Mouse (Mus musculus) midbrain, embryonic 11.5 days (tissue): ENCODE measurements at regions not wholly inside any gene's neighbourhood (a gene's known extent, or its start where the extent isn't known, plus 50 kb on each side); places are given as distances from the start of the nearest gene placed in this dataset.

Experiments
- ATAC-seq: fragments of 200-750 bp; cut with Nextera tagmentation; 2 replicates; pipeline ENCODE4 v1.8.0; 2017; ENCODE audit warnings: moderate TSS enrichment, moderate library complexity; ENCODE audit not compliant: low FRiP score
- DNase-seq: peaks from one replicate; pipeline ENCODE4 v3.0.0; 2015; ENCODE audit warnings: low spot score; ENCODE audit errors: missing footprints
- H3K27ac ChIP-seq: fragments of 300-500 bp; sonication (generic); 2 replicates; pipeline ENCODE4 v1.5.1; 2014; ENCODE audit warnings: low read depth, low read length
- H3K27me3 ChIP-seq: fragments of 300-500 bp; sonication (generic); 2 replicates; pipeline ENCODE4 v1.6.1; 2014; ENCODE audit warnings: mild to moderate bottlenecking, low read length, moderate library complexity, mixed read lengths; ENCODE audit not compliant: control insufficient read depth, insufficient read depth
- H3K36me3 ChIP-seq: fragments of 300-500 bp; sonication (generic); 2 replicates; pipeline ENCODE4 v1.6.1; 2014; ENCODE audit warnings: mild to moderate bottlenecking, low read length, moderate library complexity, mixed read lengths; ENCODE audit not compliant: control insufficient read depth, insufficient read depth
- H3K4me1 ChIP-seq: fragments of 300-500 bp; sonication (generic); 2 replicates; pipeline ENCODE4 v1.6.1; 2014; ENCODE audit warnings: low read length; ENCODE audit not compliant: control insufficient read depth, insufficient read depth
- H3K4me2 ChIP-seq: fragments of 300-500 bp; sonication (generic); 2 replicates; pipeline ENCODE4 v1.6.1; 2014; ENCODE audit warnings: mild to moderate bottlenecking, moderate library complexity
- H3K4me3 ChIP-seq: fragments of 300-500 bp; sonication (generic); 2 replicates; pipeline ENCODE4 v1.5.1; 2014; ENCODE audit warnings: low read depth, low read length
- H3K9ac ChIP-seq: fragments of 300-500 bp; sonication (generic); 2 replicates; pipeline ENCODE4 v1.6.1; 2014; ENCODE audit warnings: low read length
- H3K9me3 ChIP-seq: fragments of 300-500 bp; sonication (generic); 2 replicates; pipeline ENCODE4 v1.6.1; 2016; ENCODE audit warnings: low read length; ENCODE audit not compliant: control insufficient read depth
- WGBS: fragments of 180-500 bp; shearing (Covaris S2); extraction: QIAGEN DNeasy Blood & Tissue Kit; methylation state at CpG from one replicate; pipeline ENCODE4 v1.1.7; 2014; 5-methylcytosine and 5-hydroxymethylcytosine counted together

DNA sequence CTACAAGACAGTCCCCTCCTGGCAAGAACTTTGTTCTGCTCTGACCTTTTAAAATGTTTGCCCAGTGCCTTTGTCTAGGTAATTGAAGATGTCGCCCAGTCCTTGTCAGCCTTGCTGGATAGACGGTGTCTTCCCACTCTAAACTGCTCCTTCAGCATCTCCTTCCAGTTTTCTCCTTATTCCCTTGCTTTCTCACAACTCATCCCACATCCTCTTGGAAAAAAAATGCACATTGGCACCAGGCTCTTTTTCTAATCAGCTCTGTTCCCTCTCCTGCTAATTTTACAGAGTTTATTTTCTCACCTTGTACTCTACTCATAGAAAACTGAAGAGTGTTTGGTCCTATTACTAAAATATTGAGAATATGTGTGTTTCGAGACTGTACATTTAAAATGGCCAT, 466.3 kb downstream of the Lmo4 start:
- Histone ChIP-seq H3K27ac (no peak overlapping the region), H3K27me3 (no peaks in the 10 kb centered on the region), H3K9ac (no peak overlapping the region), H3K4me2 (no peak overlapping the region), H3K36me3 (no peaks in the 10 kb centered on the region), H3K9me3 (no peaks in the 10 kb centered on the region), H3K4me3 (no peak overlapping the region), H3K4me1 (no peaks in the 10 kb centered on the region)
- DNase-seq (no peak), ATAC-seq (no peak)
- WGBS: 66% methylated on average over 3 of the region's 3 CpGs

DNA sequence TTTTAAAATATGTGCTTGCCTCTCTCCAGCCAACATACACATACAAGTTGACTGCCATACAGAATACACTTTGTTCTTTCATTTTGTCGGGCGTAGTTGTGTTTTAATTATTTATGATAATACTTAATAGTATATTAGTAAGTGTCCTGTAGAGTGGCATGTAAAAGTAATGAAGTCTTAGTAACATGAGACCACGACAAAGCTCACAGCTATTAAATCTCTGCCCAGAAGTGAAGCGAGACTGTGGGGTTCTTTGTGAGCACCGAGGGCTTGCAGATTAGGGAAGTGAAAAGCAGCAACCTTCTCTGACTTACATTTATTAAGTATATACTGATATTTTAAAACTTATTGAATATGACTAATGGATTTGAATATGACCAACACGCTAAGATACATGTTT, 467.2 kb downstream of the Lmo4 start:
- Histone ChIP-seq H3K27ac (no peak overlapping the region), H3K4me2 (no peak overlapping the region), H3K4me1 (no peaks in the 10 kb centered on the region), H3K4me3 (no peak overlapping the region), H3K36me3 (no peaks in the 10 kb centered on the region), H3K9me3 (no peaks in the 10 kb centered on the region), H3K27me3 (no peaks in the 10 kb centered on the region), H3K9ac (no peak overlapping the region)
- ATAC-seq (no peak), DNase-seq (no peak)
- 84% methylated on average over 6 of the region's 6 CpGs for WGBS

DNA sequence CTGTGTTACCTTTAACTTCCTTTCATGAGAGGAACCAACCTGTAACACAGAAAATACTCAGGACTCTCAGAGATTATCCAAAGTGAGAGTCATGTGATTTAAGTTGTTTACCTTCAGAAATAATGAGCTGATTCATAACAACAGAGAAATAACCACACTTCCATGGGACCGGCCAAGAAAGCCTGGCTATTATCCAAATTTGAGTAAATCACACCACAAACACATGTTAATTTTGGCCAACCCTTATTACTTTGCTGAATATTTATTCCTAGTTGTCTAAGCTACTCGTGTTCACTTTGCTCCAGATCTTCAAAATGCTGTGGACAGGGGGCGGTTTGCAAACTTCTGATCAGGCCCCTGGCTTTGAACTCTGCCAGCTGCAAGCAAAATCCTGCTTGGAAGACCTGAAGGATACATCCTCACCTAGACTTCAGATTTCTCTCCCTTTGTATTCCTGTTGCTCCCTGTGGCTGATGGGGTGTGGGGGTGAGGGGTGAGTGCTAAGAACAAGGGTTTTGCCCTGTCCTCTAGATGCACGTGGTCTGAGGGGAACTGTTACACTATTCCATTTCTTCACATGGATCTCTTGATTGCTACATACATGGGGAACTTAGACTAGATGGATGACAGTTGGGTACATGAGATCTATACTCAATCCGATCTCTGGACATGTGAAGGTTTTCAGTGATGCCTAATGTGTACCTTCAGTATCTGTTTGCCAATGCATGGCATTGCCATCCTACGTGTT, 468.2 kb downstream of the Lmo4 start:
- no peaks in the 10 kb centered on the region for H3K27me3 ChIP-seq
- H3K36me3 ChIP-seq: no peaks in the 10 kb centered on the region
- H3K4me3 ChIP-seq: no peak overlapping the region
- no peak overlapping the region for H3K9ac ChIP-seq
- 90% methylated on average over 6 of the region's 6 CpGs for WGBS
- H3K9me3 ChIP-seq: no peaks in the 10 kb centered on the region
- H3K27ac ChIP-seq: no peak overlapping the region
- DNase-seq: no peak
- H3K4me1 ChIP-seq: no peaks in the 10 kb centered on the region
- no peak overlapping the region for H3K4me2 ChIP-seq
- ATAC-seq: no peak

DNA sequence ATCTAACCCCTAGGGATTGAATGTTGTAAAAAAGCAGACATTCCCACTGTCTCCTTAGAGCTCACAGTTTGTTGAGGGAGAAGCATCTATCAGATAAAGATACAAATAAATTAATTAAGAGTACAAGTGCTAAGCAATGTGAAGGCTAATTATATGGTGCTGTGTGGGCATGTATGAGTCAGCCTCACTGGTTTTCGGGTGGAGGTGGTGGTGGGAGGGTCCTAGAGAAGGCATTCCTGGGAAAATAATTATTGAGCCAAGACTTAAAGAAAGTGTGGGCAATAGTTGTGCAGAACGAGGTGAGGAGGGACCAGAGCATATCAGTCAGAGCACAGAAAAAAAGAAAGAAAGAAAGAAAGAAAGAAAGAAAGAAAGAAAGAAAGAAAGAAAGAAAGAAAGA, 470.2 kb downstream of the Lmo4 start:
- ATAC-seq (no peak), DNase-seq (no peak)
- 81% methylated on average over 2 of the region's 2 CpGs for WGBS
- no peak overlapping the region for H3K9ac ChIP-seq
- H3K4me3 ChIP-seq: no peak overlapping the region
- H3K27me3 ChIP-seq: no peaks in the 10 kb centered on the region
- no peaks in the 10 kb centered on the region for H3K4me1 ChIP-seq
- no peak overlapping the region for H3K27ac ChIP-seq
- H3K4me2 ChIP-seq: no peak overlapping the region
- H3K9me3 ChIP-seq: no peaks in the 10 kb centered on the region
- no peaks in the 10 kb centered on the region for H3K36me3 ChIP-seq

DNA sequence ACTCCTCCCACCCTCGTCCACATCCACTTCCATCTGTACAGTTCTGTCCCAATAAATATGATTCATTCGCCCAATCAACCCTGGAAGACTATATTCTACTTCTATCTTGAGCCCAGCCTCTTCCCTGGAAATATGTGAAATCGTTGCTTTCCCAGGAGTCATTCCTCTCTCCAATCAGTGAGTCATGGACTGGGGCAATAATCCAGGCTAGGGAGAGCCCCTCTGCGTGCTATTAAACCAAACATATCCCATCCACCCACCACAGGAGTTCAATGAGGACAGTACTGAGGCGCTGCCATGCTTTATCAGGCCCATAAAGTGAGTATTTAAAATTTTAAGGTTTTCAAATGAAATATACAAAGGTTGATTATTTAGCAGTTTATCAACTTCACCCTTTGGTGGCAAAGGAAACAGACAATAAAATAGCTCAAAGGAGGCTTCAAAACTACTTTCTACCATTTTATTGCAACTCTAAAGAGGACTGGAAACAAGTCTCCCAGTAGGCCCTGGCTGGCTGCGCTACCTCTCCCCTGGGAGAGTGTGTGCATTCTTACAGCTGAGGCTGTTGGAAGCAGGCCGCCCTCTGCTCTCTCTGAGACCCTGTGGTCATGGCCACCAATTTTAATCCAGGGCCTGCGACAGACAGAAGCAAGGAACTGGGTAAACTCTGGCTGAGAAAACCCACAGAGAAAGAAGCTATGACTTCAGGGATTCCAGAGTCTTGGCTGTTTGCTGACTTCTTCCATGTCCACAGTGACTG, 471.9 kb downstream of the Lmo4 start:
- 79% methylated on average over 8 of the region's 8 CpGs for WGBS

GRCm38 (mm10) chr3:143729473-143730076, 475.4 kb downstream of the Lmo4 start:
- H3K4me2 ChIP-seq: no peak overlapping the region
- WGBS: 86% methylated on average over 8 of the region's 8 CpGs
- H3K9me3 ChIP-seq: no peaks in the 10 kb centered on the region
- no peaks in the 10 kb centered on the region for H3K27me3 ChIP-seq
- no peaks in the 10 kb centered on the region for H3K4me1 ChIP-seq
- H3K9ac ChIP-seq: no peak overlapping the region
- no peaks in the 10 kb centered on the region for H3K36me3 ChIP-seq
- DNase-seq (no peak), ATAC-seq (no peak)
- H3K4me3 ChIP-seq: no peak overlapping the region
- no peak overlapping the region for H3K27ac ChIP-seq

More for the DNA sequence above, 471.9 kb downstream of the Lmo4 start:
- H3K27ac ChIP-seq: no peak overlapping the region
- ATAC-seq (no peak), DNase-seq (no peak)
- H3K9ac ChIP-seq: no peak overlapping the region
- H3K36me3 ChIP-seq: no peaks in the 10 kb centered on the region
- H3K4me1 ChIP-seq: no peaks in the 10 kb centered on the region
- H3K9me3 ChIP-seq: no peaks in the 10 kb centered on the region
- H3K4me2 ChIP-seq: no peak overlapping the region
- H3K4me3 ChIP-seq: no peak overlapping the region
- no peaks in the 10 kb centered on the region for H3K27me3 ChIP-seq

DNA sequence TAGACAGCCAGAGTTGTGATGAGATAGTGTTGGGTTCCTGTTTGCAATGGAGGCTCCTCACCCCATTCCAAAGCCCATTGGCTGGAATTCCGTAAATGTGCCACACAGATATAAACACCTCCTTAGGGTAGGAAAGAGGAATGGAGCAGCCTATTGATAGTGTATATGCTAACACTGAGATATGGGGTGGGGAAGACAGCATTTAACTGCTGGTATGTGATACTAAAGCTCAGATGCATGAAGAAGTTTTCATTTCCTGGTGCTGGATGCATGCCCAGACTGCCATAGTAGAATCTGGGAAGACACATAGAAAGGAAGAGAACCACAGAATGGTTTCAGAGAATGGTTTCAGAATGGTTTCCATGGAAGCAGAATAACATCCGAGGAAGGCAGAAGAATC, 482.4 kb downstream of the Lmo4 start:
- no peaks in the 10 kb centered on the region for H3K9me3 ChIP-seq
- no peak overlapping the region for H3K27ac ChIP-seq
- H3K27me3 ChIP-seq: no peaks in the 10 kb centered on the region
- no peaks in the 10 kb centered on the region for H3K36me3 ChIP-seq
- no peak overlapping the region for H3K4me3 ChIP-seq
- ATAC-seq (no peak), DNase-seq (no peak)
- H3K4me1 ChIP-seq: no peaks in the 10 kb centered on the region
- 82% methylated on average over 2 of the region's 2 CpGs for WGBS
- no peak overlapping the region for H3K9ac ChIP-seq
- H3K4me2 ChIP-seq: no peak overlapping the region

- ATAC-seq (no peak), DNase-seq (no peak)
- Histone ChIP-seq H3K27me3 (no peaks in the 10 kb centered on the region), H3K27ac (no peak overlapping the region), H3K36me3 (no peaks in the 10 kb centered on the region), H3K4me3 (no peak overlapping the region), H3K4me2 (no peak overlapping the region), H3K9me3 (no peaks in the 10 kb centered on the region), H3K9ac (no peak overlapping the region), H3K4me1 (no peaks in the 10 kb centered on the region)
- 97% methylated on average over 3 of the region's 3 CpGs for WGBS
Measured at GRCm38 (mm10) chr3:143722082-143722481, 482.9 kb downstream of the Lmo4 start.

DNA sequence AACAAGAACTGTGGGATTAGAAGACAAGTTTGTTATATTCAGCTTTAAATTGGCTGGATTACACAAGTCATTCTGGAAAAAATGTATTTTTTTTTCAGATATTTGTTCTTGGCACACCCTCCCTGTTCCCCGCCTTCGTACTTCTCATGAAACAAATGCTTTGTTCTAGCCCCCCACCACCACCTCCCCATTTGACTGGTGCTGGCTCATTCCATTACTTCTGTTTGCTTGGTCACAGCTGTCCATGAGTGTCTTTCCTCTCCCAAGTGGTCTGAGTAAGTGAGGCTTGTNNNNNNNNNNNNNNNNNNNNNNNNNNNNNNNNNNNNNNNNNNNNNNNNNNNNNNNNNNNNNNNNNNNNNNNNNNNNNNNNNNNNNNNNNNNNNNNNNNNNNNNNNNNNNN, 491.8 kb downstream of the Lmo4 start:
- Histone ChIP-seq H3K4me2 (no peak overlapping the region), H3K36me3 (no peaks in the 10 kb centered on the region), H3K27ac (no peak overlapping the region), H3K9ac (no peak overlapping the region), H3K9me3 (no peaks in the 10 kb centered on the region; the same call in 1 of the 2 replicates), H3K4me1 (no peaks in the 10 kb centered on the region), H3K27me3 (no peaks in the 10 kb centered on the region), H3K4me3 (no peak overlapping the region)
- DNase-seq: no peak
- no peak for ATAC-seq
- 79% methylated on average over 2 of the region's 2 CpGs for WGBS
